Mouse (Mus musculus): Measurements from ENCODE around the gene Tssk3.

DNA sequence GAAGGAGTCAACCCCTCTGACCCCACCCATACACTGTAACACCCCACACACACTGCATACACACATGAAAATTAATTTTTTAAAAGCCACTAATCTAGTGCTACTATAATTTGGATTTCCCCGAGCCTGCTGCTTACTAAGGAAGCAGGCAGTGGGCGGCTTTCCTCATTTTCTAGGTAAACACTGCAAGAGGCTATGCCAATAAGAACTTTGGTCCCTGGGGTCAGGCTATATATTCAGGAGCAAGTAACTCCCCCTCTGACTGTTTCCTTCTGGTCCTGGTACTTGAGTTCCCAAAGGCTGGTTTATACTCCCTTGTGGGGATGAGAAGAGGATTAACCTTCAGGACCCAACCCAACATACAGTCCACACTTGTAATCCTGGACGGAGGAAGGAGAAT lies 35.1 kb upstream of the Tssk3 start:
- TF ChIP-seq CTCF (conservative IDR thresholded peaks at IDR 0.05; ENCODE audit: low read length), result no peak
- no peak for TF ChIP-seq POU5F1 (IDR thresholded peaks at IDR 0.05; ENCODE audit: borderline replicate concordance, low read length)

All from E14TG2a.4 (cell line).